Mouse (Mus musculus) midbrain, embryonic 13.5 days (tissue): Measurements from ENCODE around the gene Gm49510. TPM values are rescaled to one million over a fixed set of nuclear protein-coding genes. Genes with fewer than 3 reads are reported as not detected.

Source experiments
- ATAC-seq: fragments of 200-750 bp; cut with Nextera tagmentation; 2 replicates; pipeline ENCODE4 v1.8.0; 2017; ENCODE audit warnings: mild to moderate bottlenecking, moderate TSS enrichment, moderate library complexity
- H3K27ac ChIP-seq: fragments of 300-500 bp; sonication (generic); 2 replicates; pipeline ENCODE4 v1.5.1; 2015; ENCODE audit warnings: inconsistent platforms, mild to moderate bottlenecking, moderate library complexity
- H3K27me3 ChIP-seq: fragments of 300-500 bp; sonication (generic); 2 replicates; pipeline ENCODE4 v1.6.1; 2015; ENCODE audit warnings: mild to moderate bottlenecking, inconsistent platforms
- H3K36me3 ChIP-seq: fragments of 300-500 bp; sonication (generic); 2 replicates; pipeline ENCODE4 v1.6.1; 2015; ENCODE audit warnings: mild to moderate bottlenecking, inconsistent platforms
- H3K4me1 ChIP-seq: fragments of 300-500 bp; sonication (generic); replicated peaks from 2 replicates; pipeline ENCODE4 v1.6.1; 2015; ENCODE audit warnings: inconsistent platforms
- H3K4me2 ChIP-seq: fragments of 300-500 bp; sonication (generic); replicated peaks from 2 replicates; pipeline ENCODE4 v1.6.1; 2015; ENCODE audit warnings: moderate library complexity, mild to moderate bottlenecking, inconsistent platforms
- H3K4me3 ChIP-seq: fragments of 300-500 bp; sonication (generic); replicated peaks from 2 replicates; pipeline ENCODE4 v1.5.1; 2015; ENCODE audit warnings: mild to moderate bottlenecking, inconsistent platforms
- H3K9ac ChIP-seq: fragments of 300-500 bp; sonication (generic); replicated peaks from 2 replicates; pipeline ENCODE4 v1.6.1; 2015; ENCODE audit warnings: mild to moderate bottlenecking, inconsistent platforms
- H3K9me3 ChIP-seq: fragments of 300-500 bp; sonication (generic); 2 replicates; pipeline ENCODE4 v1.6.1; 2016; ENCODE audit warnings: mild to moderate bottlenecking, inconsistent platforms
- WGBS: fragments of 180-500 bp; shearing (Covaris S2); methylation state at CpG from one replicate; pipeline ENCODE4 v1.1.7; 2015; 5-methylcytosine and 5-hydroxymethylcytosine counted together
- microRNA-seq: library from miRNA; unstranded; fragments of <30 nt; microRNA quantifications from one replicate; pipeline ENCODE4, GENCODE M21; 2016
- polyA plus RNA-seq: library from polyadenylated mRNA; unstranded; fragments of >200 nt; fragmentation: Nextera tagmentation; extraction: Ambion mirVana; gene quantifications from 2 replicates; pipeline ENCODE4 v1.2.1, GENCODE M21; 2015

The Gm49510 gene
- polyA plus RNA-seq, 1 experiment from 2014 or later = 0.12 TPM

DNA sequence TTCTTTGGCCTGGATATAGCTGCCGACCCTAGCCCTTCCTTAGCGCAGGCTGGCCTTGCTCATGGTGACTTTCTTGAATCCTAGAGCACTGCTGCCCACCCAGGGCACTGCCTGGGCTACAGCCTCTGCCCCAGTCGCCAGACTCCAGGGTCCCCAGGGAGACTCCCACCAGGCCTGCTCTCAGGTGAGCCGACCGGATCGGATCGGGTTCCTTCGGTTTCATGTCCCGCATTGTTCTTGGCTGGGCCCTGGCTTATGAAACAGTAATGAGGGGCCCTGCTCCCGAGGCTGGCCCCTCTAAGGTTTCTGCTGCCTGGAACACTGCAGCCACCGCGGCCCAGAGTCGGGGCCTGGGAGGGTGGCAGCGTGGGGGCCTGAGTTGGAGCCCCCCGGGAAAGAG lies 57.6 kb downstream of the Gm49510 start:
- Histone ChIP-seq H3K27me3 (no peaks in the 10 kb centered on the region), H3K4me1 (no peaks in the 10 kb centered on the region; the same call in 1 of the 2 replicates), H3K36me3 (peaks cover 80% of the 10 kb centered on the region), H3K9ac (no peak overlapping the region), H3K4me2 (no peak overlapping the region), H3K4me3 (no peak overlapping the region), H3K27ac (no peak overlapping the region), H3K9me3 (no peaks in the 10 kb centered on the region)
- WGBS = 79% methylated on average over 15 of the region's 15 CpGs
- no peak for ATAC-seq

DNA sequence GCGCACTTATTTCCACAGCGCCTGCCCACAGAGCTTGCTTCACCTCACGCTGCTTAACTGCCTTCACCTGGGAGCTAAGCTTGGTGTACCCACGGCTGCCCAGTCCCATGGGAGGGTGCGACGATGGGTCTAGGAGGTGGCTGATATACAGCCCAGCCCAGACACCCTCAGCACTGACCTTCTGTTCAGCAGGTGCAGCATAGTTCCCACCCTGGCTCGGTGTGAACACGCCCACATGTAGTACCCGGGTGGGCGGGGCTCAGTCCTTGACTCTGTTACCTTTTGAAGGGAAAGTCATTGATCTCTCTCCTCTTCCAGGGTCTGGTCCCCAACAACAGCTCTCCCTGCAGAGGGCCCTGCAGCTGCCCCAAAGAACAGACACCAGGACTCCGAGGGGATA lies 60.1 kb downstream of the Gm49510 start:
- H3K27ac ChIP-seq = no peak overlapping the region

DNA sequence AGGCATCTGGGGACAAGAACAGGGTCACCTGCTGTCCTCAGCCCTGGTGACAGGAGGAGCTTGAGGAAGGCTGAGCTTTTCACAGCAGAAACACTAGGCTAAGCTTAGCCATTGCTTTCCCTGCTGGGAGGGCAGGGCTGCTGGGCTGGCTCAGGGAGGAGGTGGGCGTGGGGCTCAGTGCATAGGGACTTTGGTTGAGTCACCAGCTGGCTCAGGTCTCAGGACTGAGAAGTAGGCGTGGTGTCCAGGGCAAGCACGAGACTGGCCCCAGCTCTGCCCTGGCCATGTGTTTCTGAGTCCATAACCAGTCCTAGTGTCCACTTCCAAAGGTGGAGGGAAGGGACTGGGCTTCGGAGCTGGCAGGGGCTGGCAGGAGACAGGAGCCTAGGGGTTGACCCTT lies 60.6 kb downstream of the Gm49510 start:
- 83% methylated on average over 4 of the region's 4 CpGs for WGBS
- Histone ChIP-seq H3K9me3 (no peaks in the 10 kb centered on the region), H3K4me1 (peaks cover 7% of the 10 kb centered on the region), H3K9ac (no peak overlapping the region), H3K36me3 (peaks cover 75% of the 10 kb centered on the region), H3K4me3 (no peak overlapping the region), H3K27me3 (no peaks in the 10 kb centered on the region), H3K4me2 (no peak overlapping the region), H3K27ac (no peak overlapping the region)
- ATAC-seq = no peak

More for the DNA sequence above, 60.1 kb downstream of the Gm49510 start:
- Histone ChIP-seq H3K4me1 (peaks cover 7% of the 10 kb centered on the region), H3K9me3 (no peaks in the 10 kb centered on the region), H3K4me3 (no peak overlapping the region), H3K36me3 (peaks cover 74% of the 10 kb centered on the region), H3K27me3 (no peaks in the 10 kb centered on the region), H3K4me2 (no peak overlapping the region), H3K9ac (no peak overlapping the region)
- 95% methylated on average over 11 of the region's 11 CpGs for WGBS
- no peak for ATAC-seq

DNA sequence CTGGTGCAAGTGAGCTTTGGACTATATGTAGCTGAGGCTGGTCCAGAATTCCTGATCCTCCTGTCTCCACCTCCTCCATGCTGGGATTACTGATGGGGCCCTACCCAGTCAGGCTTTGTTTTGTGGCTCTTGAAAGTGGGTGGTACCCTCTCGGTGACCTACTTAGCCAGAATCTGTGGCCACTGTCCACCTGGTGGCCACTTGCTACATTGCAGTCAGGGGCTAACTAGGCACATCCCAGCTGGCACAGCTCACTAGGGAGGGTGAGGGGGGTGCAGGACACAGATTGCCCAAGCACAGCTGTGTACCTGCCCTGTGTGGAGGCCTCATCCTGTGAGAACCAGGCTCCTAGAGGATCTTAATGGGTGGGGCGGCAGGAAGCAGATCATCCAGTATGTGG lies 63.4 kb downstream of the Gm49510 start:
- ATAC-seq = peak; percentile 63
- H3K36me3 ChIP-seq = peaks cover 92% of the 10 kb centered on the region
- peaks cover 7% of the 10 kb centered on the region for H3K4me1 ChIP-seq
- no peak overlapping the region for H3K9ac ChIP-seq
- no peak overlapping the region for H3K4me2 ChIP-seq
- no peak overlapping the region for H3K27ac ChIP-seq
- no peak overlapping the region for H3K4me3 ChIP-seq
- 27% methylated on average over 2 of the region's 2 CpGs for WGBS
- no peaks in the 10 kb centered on the region for H3K9me3 ChIP-seq
- H3K27me3 ChIP-seq = no peaks in the 10 kb centered on the region

Small RNA genes lying within 50 kb of the gene (microRNA-seq; reads per million reads assigned to microRNA genes)
- gene Mir6955 = not detected

Other genes with a start within 250 kb of the Gm49510 start
- 3.0 and 3.3 TPM in 2 replicates for gene Elfn2, start 180.9 kb upstream of the Gm49510 start, polyA plus RNA-seq
- 83.0 and 93.7 TPM in 2 replicates for gene Mfng, start 126.2 kb upstream of the Gm49510 start, polyA plus RNA-seq
- 1.0 and 1.2 TPM in 2 replicates for gene Card10, start 96.6 kb upstream of the Gm49510 start, polyA plus RNA-seq
- gene Cdc42ep1, start 57.0 kb upstream of the Gm49510 start, polyA plus RNA-seq = 7.0 and 8.5 TPM in 2 replicates
- gene Lgals2, start 44.1 kb upstream of the Gm49510 start, polyA plus RNA-seq = 1.1 TPM in 1 of 2 replicates, not detected in the other
- gene Gga1, start 22.5 kb upstream of the Gm49510 start, polyA plus RNA-seq = 47.8 and 49.2 TPM in 2 replicates
- 2.5 and 4.9 TPM in 2 replicates for gene Sh3bp1, start 101 bp downstream of the Gm49510 start, polyA plus RNA-seq
- 55.8 and 63.2 TPM in 2 replicates for gene Pdxp, start 14.3 kb downstream of the Gm49510 start, polyA plus RNA-seq
- gene Lgals1, start 27.1 kb downstream of the Gm49510 start, polyA plus RNA-seq = 109 and 125 TPM in 2 replicates
- 53.1 and 58.0 TPM in 2 replicates for gene Nol12, start 35.3 kb downstream of the Gm49510 start, polyA plus RNA-seq
- gene Triobp, start 48.1 kb downstream of the Gm49510 start, polyA plus RNA-seq = 38.3 and 42.6 TPM in 2 replicates
- gene H1f0, start 128.8 kb downstream of the Gm49510 start, polyA plus RNA-seq = 329 and 351 TPM in 2 replicates
- gene Galr3, start 142.2 kb downstream of the Gm49510 start, polyA plus RNA-seq = not detected in 2 replicates
- gene Ankrd54, start 163.2 kb downstream of the Gm49510 start, polyA plus RNA-seq = 52.6 and 56.4 TPM in 2 replicates
- gene Eif3l, start 175.5 kb downstream of the Gm49510 start, polyA plus RNA-seq = 180 and 186 TPM in 2 replicates
- gene Micall1, start 209.2 kb downstream of the Gm49510 start, polyA plus RNA-seq = 8.6 and 9.5 TPM in 2 replicates
- gene Polr2f, start 241.3 kb downstream of the Gm49510 start, polyA plus RNA-seq = 295 and 296 TPM in 2 replicates
- gene 1700088E04Rik, start 241.6 kb downstream of the Gm49510 start, polyA plus RNA-seq = 14.0 and 16.6 TPM in 2 replicates